Mouse (Mus musculus): ENCODE measurements around the gene Fam168b.

DNA sequence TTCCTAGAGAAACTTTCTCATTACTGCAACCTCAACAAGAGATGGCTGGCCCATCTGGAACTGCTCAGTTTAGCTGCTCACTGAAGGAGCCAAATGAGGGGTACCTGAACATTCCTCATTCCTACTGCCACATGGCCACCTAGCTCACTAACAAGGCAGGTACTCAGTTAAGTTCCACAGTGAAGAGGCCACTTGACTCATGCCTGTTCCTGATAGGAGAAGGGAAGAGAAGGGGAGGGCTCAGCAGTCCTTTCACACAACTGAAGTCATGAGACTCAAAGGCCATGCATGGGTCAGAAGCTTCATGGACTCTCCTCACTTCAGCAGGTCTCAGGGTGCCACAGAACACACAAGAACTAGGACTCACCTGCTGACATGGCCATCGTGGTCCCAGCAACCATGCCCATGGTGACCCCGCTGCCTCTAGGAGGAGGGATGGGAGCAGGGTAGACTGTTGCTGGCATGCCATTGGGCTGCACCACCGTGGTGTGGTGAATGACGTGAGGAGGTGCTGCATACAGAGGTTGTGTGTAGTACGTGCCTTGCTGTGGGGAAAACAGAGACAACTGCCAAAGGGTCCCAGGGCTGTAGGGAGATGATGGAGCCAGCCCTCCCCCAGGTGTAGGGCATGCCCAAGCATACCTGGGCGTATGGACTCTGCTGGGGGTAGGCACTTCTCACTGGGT, 23.5 kb downstream of the Fam168b start:
- TF ChIP-seq POLR2A (IDR thresholded peaks at IDR 0.05; ENCODE audit: borderline replicate concordance, extremely low read depth, insufficient read depth, insufficient read length, poor library complexity, severe bottlenecking) (no peak), CTCF (IDR thresholded peaks at IDR 0.05; ENCODE audit: borderline replicate concordance, extremely low read depth, insufficient read depth, insufficient read length) (no peak)

Data from brain, embryonic 14.5 days (tissue).